Mouse (Mus musculus) MEL (cell line): ENCODE measurements around the gene Dirc2. TPM values are rescaled to one million over a fixed set of nuclear protein-coding genes. Genes with fewer than 3 reads are reported as not detected.

Experiments
- DNase-seq: peaks from one replicate; pipeline ENCODE4 v3.0.0; 2011; ENCODE audit warnings: low read depth, low spot score
- H3K27ac ChIP-seq: 2 replicates; pipeline ENCODE4 v1.5.1; 2012; ENCODE audit warnings: low read depth, mild to moderate bottlenecking, control low read depth, low read length, moderate library complexity; ENCODE audit not compliant: control insufficient read depth
- H3K27me3 ChIP-seq, 2 experiments: fragments of 150-350 bp in 1 of 2; sonication (generic) in 1 of 2; 2 replicates each; pipeline ENCODE4 v1.6.1; 2012; ENCODE audit warnings: low read length in 2 of 2, mild to moderate bottlenecking in 2 of 2, improper control_type of control experiment in 1 of 2, moderate library complexity in 1 of 2; ENCODE audit not compliant: insufficient read depth in 2 of 2, control insufficient read depth in 1 of 2
- H3K36me3 ChIP-seq, 2 experiments: 2 replicates each; pipeline ENCODE4 v1.6.1; 2012 to 2014; ENCODE audit warnings: low read length in 2 of 2, improper control_type of control experiment in 1 of 2, inconsistent platforms in 1 of 2, mild to moderate bottlenecking in 1 of 2; ENCODE audit not compliant: insufficient read depth in 2 of 2, control insufficient read depth in 1 of 2
- H3K4me1 ChIP-seq, 2 experiments: fragments of 150-350 bp in 1 of 2; sonication (generic) in 1 of 2; 2 replicates each; pipeline ENCODE4 v1.6.1; 2012; ENCODE audit warnings: low read length in 2 of 2, improper control_type of control experiment in 1 of 2, mild to moderate bottlenecking in 1 of 2; ENCODE audit not compliant: insufficient read depth in 2 of 2, control insufficient read depth in 1 of 2
- H3K4me3 ChIP-seq, 2 experiments: fragments of 150-350 bp in 1 of 2; sonication (generic) in 1 of 2; 2 replicates each; pipeline ENCODE4 v1.5.1; 2012; ENCODE audit warnings: low read depth in 2 of 2, low read length in 2 of 2, mild to moderate bottlenecking in 2 of 2, moderate library complexity in 2 of 2, control low read depth in 1 of 2, improper control_type of control experiment in 1 of 2; ENCODE audit not compliant: control insufficient read depth in 1 of 2, insufficient read depth in 1 of 2
- H3K79me2 ChIP-seq: 2 replicates; pipeline ENCODE4 v1.6.1; 2012; ENCODE audit warnings: mild to moderate bottlenecking, low read length, moderate library complexity; ENCODE audit not compliant: control insufficient read depth, poor library complexity, insufficient read depth
- H3K9ac ChIP-seq: 2 replicates; pipeline ENCODE4 v1.6.1; 2012; ENCODE audit warnings: low read depth, mild to moderate bottlenecking, control low read depth, low read length, moderate library complexity; ENCODE audit not compliant: control insufficient read depth, poor library complexity, severe bottlenecking
- H3K9me3 ChIP-seq: fragments of 150-350 bp; sonication (generic); replicated peaks from 2 replicates; pipeline ENCODE4 v1.6.1; 2012; ENCODE audit warnings: mild to moderate bottlenecking, low read length, improper control_type of control experiment, moderate library complexity; ENCODE audit not compliant: insufficient read depth
- E2F4 ChIP-seq: IDR thresholded peaks from 2 replicates; pipeline ENCODE4 v1.6.1; 2011; ENCODE audit warnings: low read depth, low read length, improper control_type of control experiment, borderline replicate concordance
- ELF1 ChIP-seq: IDR thresholded peaks from 2 replicates; pipeline ENCODE4 v1.6.1; 2014; ENCODE audit warnings: low read depth, mild to moderate bottlenecking, inconsistent platforms, low read length, improper control_type of control experiment, moderate library complexity
- GATA1 ChIP-seq: IDR thresholded peaks from 2 replicates; pipeline ENCODE4 v1.6.1; 2011; ENCODE audit warnings: low read depth, low read length, improper control_type of control experiment
- JUND ChIP-seq: IDR thresholded peaks from 2 replicates; pipeline ENCODE4 v1.6.1; 2011; ENCODE audit warnings: low read depth, mild to moderate bottlenecking, improper control_type of control experiment, low read length
- KAT2A ChIP-seq: conservative IDR thresholded peaks from 2 replicates; pipeline ENCODE4 v1.6.1; 2012; ENCODE audit warnings: low read depth, low read length, improper control_type of control experiment, inconsistent platforms
- MAFK ChIP-seq: IDR thresholded peaks from 2 replicates; pipeline ENCODE4 v1.6.1; 2011; ENCODE audit warnings: low read depth, mild to moderate bottlenecking, low read length, improper control_type of control experiment, borderline replicate concordance
- MAX ChIP-seq: IDR thresholded peaks from 2 replicates; pipeline ENCODE4 v1.6.1; 2011; ENCODE audit warnings: low read length, improper control_type of control experiment
- MAZ ChIP-seq: IDR thresholded peaks from 2 replicates; pipeline ENCODE4 v1.6.1; 2012; ENCODE audit warnings: low read depth, mild to moderate bottlenecking, inconsistent platforms, low read length, improper control_type of control experiment
- MEF2A ChIP-seq: IDR thresholded peaks from 2 replicates; pipeline ENCODE4 v1.6.1; 2014; ENCODE audit warnings: low read depth, mild to moderate bottlenecking, inconsistent platforms, low read length, improper control_type of control experiment; ENCODE audit not compliant: poor library complexity, insufficient replicate concordance, severe bottlenecking; ENCODE audit errors: extremely low read depth
- MXI1 ChIP-seq: IDR thresholded peaks from 2 replicates; pipeline ENCODE4 v1.6.1; 2011; ENCODE audit warnings: mild to moderate bottlenecking, low read depth, low read length, improper control_type of control experiment
- MYB ChIP-seq: IDR thresholded peaks from 2 replicates; pipeline ENCODE4 v1.6.1; 2011; ENCODE audit warnings: mild to moderate bottlenecking, low read depth, low read length, improper control_type of control experiment
- NRF1 ChIP-seq: IDR thresholded peaks from 2 replicates; pipeline ENCODE4 v1.6.1; 2014; ENCODE audit warnings: low read depth, mild to moderate bottlenecking, inconsistent platforms, low read length, improper control_type of control experiment, moderate library complexity; ENCODE audit not compliant: poor library complexity, insufficient read depth, severe bottlenecking
- POLR2AphosphoS2 ChIP-seq: IDR thresholded peaks from 2 replicates; pipeline ENCODE4 v1.6.1; 2011; ENCODE audit warnings: low read length, improper control_type of control experiment
- POLR2AphosphoS5 ChIP-seq: IDR thresholded peaks from 2 replicates; pipeline ENCODE4 v1.6.1; 2012; ENCODE audit warnings: low read depth, borderline replicate concordance, mild to moderate bottlenecking, inconsistent platforms, low read length, moderate library complexity, mixed read lengths
- RCOR1 ChIP-seq: IDR thresholded peaks from 2 replicates; pipeline ENCODE4 v1.6.1; 2012; ENCODE audit warnings: low read depth, mild to moderate bottlenecking, inconsistent platforms, low read length, improper control_type of control experiment
- SIN3A ChIP-seq: IDR thresholded peaks from 2 replicates; pipeline ENCODE4 v1.6.1; 2012; ENCODE audit warnings: low read length, improper control_type of control experiment, inconsistent platforms
- TAL1 ChIP-seq: IDR thresholded peaks from 2 replicates; pipeline ENCODE4 v1.6.1; 2012; ENCODE audit warnings: mild to moderate bottlenecking, inconsistent platforms, low read length, moderate library complexity, mixed read lengths
- ZKSCAN1 ChIP-seq: IDR thresholded peaks from 2 replicates; pipeline ENCODE4 v1.6.1; 2012; ENCODE audit warnings: low read depth, mild to moderate bottlenecking, inconsistent platforms, low read length, improper control_type of control experiment, moderate library complexity
- ZMIZ1 ChIP-seq: IDR thresholded peaks from 2 replicates; pipeline ENCODE4 v1.6.1; 2012; ENCODE audit warnings: low read depth, mild to moderate bottlenecking, inconsistent platforms, low read length, improper control_type of control experiment, moderate library complexity
- ZNF384 ChIP-seq: IDR thresholded peaks from 2 replicates; pipeline ENCODE4 v1.6.1; 2012; ENCODE audit warnings: low read depth, mild to moderate bottlenecking, inconsistent platforms, low read length, improper control_type of control experiment
- polyA plus RNA-seq, 2 experiments: library from polyadenylated mRNA; stranded (reverse) in 1 of 2; unstranded in 1 of 2; fragments of >175 nt in 1 of 2; fragments of >200 nt in 1 of 2; gene quantifications; 2 replicates each; pipeline versions ENCODE4 v1.2.1 to v1.2.4; 2012; ENCODE audit warnings: low replicate concordance in 2 of 2, low read depth in 1 of 2; ENCODE audit not compliant: insufficient read length in 2 of 2, insufficient read depth in 1 of 2, missing spikeins in 1 of 2
- total RNA-seq: library from RNA; depleted of rRNA; stranded (reverse); fragments of 300-350 nt; gene quantifications from 2 replicates; pipeline ENCODE4 v1.2.3, GENCODE M21; 2012

Dirc2 gene
- total and polyA plus RNA-seq, 3 experiments = 1.6 to 4.1 TPM; not detected in 1

GRCm38 (mm10) chr16:35781651-35782050 lies 12.5 kb upstream of the Dirc2 start:
- no peak overlapping the region for H3K4me3 ChIP-seq
- no peak for DNase-seq

DNA sequence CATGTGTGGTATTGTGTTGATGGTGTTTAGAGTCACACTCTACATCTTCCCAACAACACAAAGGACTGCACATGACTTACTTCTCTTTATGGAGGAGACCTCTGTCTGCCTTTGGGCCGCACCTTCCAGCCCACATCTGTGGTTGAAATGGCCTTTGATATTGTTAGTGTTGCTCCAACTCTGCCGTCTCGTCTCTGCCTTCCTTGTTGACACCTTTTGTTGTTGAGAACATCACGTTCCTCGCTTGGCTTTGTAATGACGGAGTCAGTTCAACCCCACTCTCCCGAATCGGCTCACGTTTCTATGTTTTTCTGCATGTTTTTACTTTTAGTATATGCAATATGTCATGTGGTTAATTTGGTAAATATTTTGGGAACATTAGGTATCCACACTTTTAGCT lies 11.9 kb upstream of the Dirc2 start:
- no peak for DNase-seq
- no peaks in the 10 kb centered on the region for H3K27me3 ChIP-seq
- H3K36me3 ChIP-seq = peaks cover 0 to 22% of the 10 kb centered on the region in 2 experiments; a peak in 2 of 4 replicates
- no peak for TF ChIP-seq KAT2A
- TF ChIP-seq GATA1 = no peak
- no peak for TF ChIP-seq NRF1
- no peak for TF ChIP-seq E2F4
- no peak for TF ChIP-seq MAFK
- TF ChIP-seq RCOR1 = no peak
- TF ChIP-seq ZMIZ1 = no peak
- TF ChIP-seq MYB = no peak
- TF ChIP-seq ELF1 = no peak
- no peak for TF ChIP-seq SIN3A
- no peak for TF ChIP-seq ZKSCAN1
- no peak for TF ChIP-seq MAX
- TF ChIP-seq TAL1 = no peak
- no peak for TF ChIP-seq MAZ
- H3K9me3 ChIP-seq = no peaks in the 10 kb centered on the region
- H3K4me1 ChIP-seq = peaks cover 0 to 12% of the 10 kb centered on the region in 2 experiments; a peak in 3 of 4 replicates
- H3K79me2 ChIP-seq = peaks cover 2% of the 10 kb centered on the region; the same call in 1 of the 2 replicates
- H3K4me3 ChIP-seq = no peak overlapping the region
- H3K27ac ChIP-seq = no peak overlapping the region
- no peak overlapping the region for H3K9ac ChIP-seq

More at GRCm38 (mm10) chr16:35781651-35782050, 12.5 kb upstream of the Dirc2 start:
- Histone ChIP-seq H3K79me2 (peaks cover 2% of the 10 kb centered on the region; the same call in 1 of the 2 replicates), H3K9ac (no peak overlapping the region), H3K4me1 (peaks cover 0 to 11% of the 10 kb centered on the region in 2 experiments; a peak in 3 of 4 replicates), H3K27me3 (no peaks in the 10 kb centered on the region), H3K27ac (no peak overlapping the region), H3K36me3 (peaks cover 0 to 17% of the 10 kb centered on the region in 2 experiments; a peak in 2 of 4 replicates), H3K9me3 (no peaks in the 10 kb centered on the region)
- no peak for TF ChIP-seq GATA1
- TF ChIP-seq MXI1 = no peak
- no peak for TF ChIP-seq MAZ
- no peak for TF ChIP-seq MAFK
- no peak for TF ChIP-seq POLR2AphosphoS2
- no peak for TF ChIP-seq JUND
- TF ChIP-seq ZNF384 = no peak
- TF ChIP-seq RCOR1 = no peak
- no peak for TF ChIP-seq MAX
- no peak for TF ChIP-seq ZMIZ1
- no peak for TF ChIP-seq POLR2AphosphoS5
- no peak for TF ChIP-seq KAT2A
- no peak for TF ChIP-seq MEF2A
- TF ChIP-seq, all 39 proteins: peak for 0
